Mouse (Mus musculus) hindbrain, postnatal 0 days (tissue): ENCODE data around the gene Vmn1r233. TPM values are rescaled to one million over a fixed set of nuclear protein-coding genes. Genes with fewer than 3 reads are reported as not detected.

Source experiments
- ATAC-seq: fragments of 200-750 bp; cut with Nextera tagmentation; 2 replicates; pipeline ENCODE4 v1.8.0; 2017; ENCODE audit warnings: mild to moderate bottlenecking, moderate TSS enrichment, moderate library complexity
- DNase-seq: peaks from one replicate; pipeline ENCODE4 v3.0.0-alpha.2; 2015; ENCODE audit warnings: low spot score
- H3K27ac ChIP-seq: fragments of 300-500 bp; sonication (generic); 2 replicates; pipeline ENCODE4 v1.5.1; 2014; ENCODE audit warnings: mild to moderate bottlenecking
- H3K27me3 ChIP-seq: fragments of 300-500 bp; sonication (generic); 2 replicates; pipeline ENCODE4 v1.6.1; 2014; ENCODE audit warnings: low read length, mixed read lengths; ENCODE audit not compliant: insufficient read depth
- H3K36me3 ChIP-seq: fragments of 300-500 bp; sonication (generic); 2 replicates; pipeline ENCODE4 v1.6.1; 2014; ENCODE audit warnings: low read length, mixed read lengths; ENCODE audit not compliant: insufficient read depth
- H3K4me1 ChIP-seq: fragments of 300-500 bp; sonication (generic); 2 replicates; pipeline ENCODE4 v1.6.1; 2014; ENCODE audit warnings: antibody characterized with exemption, low read length, mixed read lengths; ENCODE audit not compliant: insufficient read depth
- H3K4me2 ChIP-seq: fragments of 300-500 bp; sonication (generic); 2 replicates; pipeline ENCODE4 v1.6.1; 2014; ENCODE audit warnings: low read depth, mild to moderate bottlenecking, low read length, moderate library complexity, mixed read lengths
- H3K4me3 ChIP-seq: fragments of 300-500 bp; sonication (generic); 2 replicates; pipeline ENCODE4 v1.5.1; 2014; ENCODE audit warnings: low read length
- H3K9ac ChIP-seq: fragments of 300-500 bp; sonication (generic); replicated peaks from 2 replicates; pipeline ENCODE4 v1.6.1; 2014; ENCODE audit warnings: mild to moderate bottlenecking, low read length, moderate library complexity, mixed read lengths
- H3K9me3 ChIP-seq: fragments of 300-500 bp; sonication (generic); 2 replicates; pipeline ENCODE4 v1.6.1; 2016; ENCODE audit warnings: low read length, mixed read lengths
- CTCF ChIP-seq: IDR thresholded peaks from 2 replicates; pipeline ENCODE4 v1.5.1; 2016; ENCODE audit warnings: antibody characterized with exemption, control low read depth, low read depth
- WGBS: fragments of 180-500 bp; shearing (Covaris S2); extraction: QIAGEN DNeasy Blood & Tissue Kit; methylation state at CpG from one replicate; pipeline ENCODE4 v1.1.7; 2014; 5-methylcytosine and 5-hydroxymethylcytosine counted together
- polyA plus RNA-seq: library from polyadenylated mRNA; unstranded; fragments of >200 nt; fragmentation: Nextera tagmentation; extraction: Ambion mirVana; gene quantifications from 2 replicates; pipeline ENCODE4 v1.2.1, GENCODE M21; 2015
- total RNA-seq: library from RNA; depleted of rRNA; stranded (reverse); fragments of >200 nt; gene quantifications from 2 replicates; pipeline ENCODE4 v1.2.3, GENCODE M21; 2014; rRNA removed

The Vmn1r233 gene
- not detected in 2 replicates for total RNA-seq
- polyA plus RNA-seq: not detected in 2 replicates

GRCm38 (mm10) chr17:20996364-20996763 is at the start of gene Vmn1r233:
Gene Vmn1r233 (minus strand): TSS chr17:20996464.
- DNase-seq: no peak

GRCm38 (mm10) chr17:21018410-21019080 is 22.3 kb upstream of the Vmn1r233 start:
- no peak overlapping the region for H3K4me3 ChIP-seq
- no peak overlapping the region for H3K4me2 ChIP-seq
- H3K27me3 ChIP-seq: no peaks in the 10 kb centered on the region
- H3K9ac ChIP-seq: no peak overlapping the region
- TF ChIP-seq CTCF: no peak
- ATAC-seq: no peak
- H3K27ac ChIP-seq: no peak overlapping the region
- H3K9me3 ChIP-seq: no peaks in the 10 kb centered on the region
- peaks cover 33% of the 10 kb centered on the region for H3K36me3 ChIP-seq
- DNase-seq: no peak
- H3K4me1 ChIP-seq: no peaks in the 10 kb centered on the region
- 95% methylated on average over 1 of the region's 1 CpGs for WGBS

More at GRCm38 (mm10) chr17:20996364-20996763, at the start of gene Vmn1r233:
- no peaks in the 10 kb centered on the region for H3K4me1 ChIP-seq
- H3K27me3 ChIP-seq: no peaks in the 10 kb centered on the region
- ATAC-seq: no peak
- no peak for TF ChIP-seq CTCF
- no peaks in the 10 kb centered on the region for H3K9me3 ChIP-seq
- H3K27ac ChIP-seq: no peak within 1 kb of the TSS
- no peaks in the 10 kb centered on the region for H3K36me3 ChIP-seq
- no peak within 1 kb of the TSS for H3K9ac ChIP-seq
- H3K4me3 ChIP-seq: no peak within 1 kb of the TSS
- no peak within 1 kb of the TSS for H3K4me2 ChIP-seq

GRCm38 (mm10) chr17:21009726-21010125 is 13.5 kb upstream of the Vmn1r233 start:
- Histone ChIP-seq H3K9me3 (no peaks in the 10 kb centered on the region), H3K4me3 (peak overlapping the region; percentile 80), H3K27me3 (no peaks in the 10 kb centered on the region), H3K4me2 (peak overlapping the region; percentile 86), H3K27ac (peak overlapping the region; percentile 95), H3K4me1 (peaks cover 11% of the 10 kb centered on the region), H3K9ac (peak overlapping the region; percentile 86), H3K36me3 (no peaks in the 10 kb centered on the region; the same call in 1 of the 2 replicates)
- ATAC-seq: no peak
- TF ChIP-seq CTCF: no peak
- no peak for DNase-seq
- 33% methylated on average over 1 of the region's 1 CpGs for WGBS

DNA sequence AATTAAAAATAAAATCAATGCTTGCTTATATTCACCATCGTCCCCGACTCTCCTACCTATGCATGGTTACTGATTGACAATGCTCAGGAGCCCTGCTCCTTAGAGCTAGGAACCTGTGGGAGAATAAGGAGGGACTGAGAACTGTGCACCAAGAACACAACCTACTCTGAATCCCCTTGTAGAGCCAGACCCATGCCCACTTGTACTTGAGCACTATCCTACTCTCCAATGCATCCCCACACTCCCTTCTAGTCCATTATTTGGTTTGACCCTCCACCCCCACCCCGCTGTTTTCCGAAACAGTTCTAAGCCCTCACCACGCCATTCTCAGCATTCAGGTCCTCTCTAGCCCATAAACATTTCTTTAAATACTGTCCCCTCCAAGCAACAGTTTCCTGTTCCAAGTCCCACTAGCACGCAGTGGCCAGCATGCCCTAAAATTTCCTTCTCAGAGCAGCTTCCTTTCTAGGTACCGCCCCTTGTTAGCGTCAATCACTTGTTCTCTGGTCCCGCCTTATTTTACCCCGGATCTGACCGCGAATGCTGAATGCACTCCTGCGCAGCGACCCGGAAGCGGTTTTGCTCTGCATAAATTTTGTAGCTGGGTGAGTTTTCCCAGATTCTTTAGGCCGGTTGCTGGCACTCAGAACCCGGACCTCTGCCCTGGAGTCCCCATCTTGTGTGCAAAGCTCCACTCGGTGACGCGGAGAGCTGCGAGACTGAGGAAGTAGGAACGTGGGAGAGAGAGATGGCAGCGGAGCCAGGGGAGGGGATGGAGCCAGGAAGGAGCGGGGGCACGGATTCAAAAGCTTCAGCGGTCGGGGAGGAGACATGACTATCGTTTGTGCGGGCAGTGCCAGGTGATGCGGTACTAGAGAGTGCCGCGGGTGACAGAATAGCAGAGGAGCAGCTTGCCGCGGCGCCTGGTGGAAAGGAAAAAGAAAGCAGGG is 12.4 kb upstream of the Vmn1r233 start, which contains the start of gene Zfp160:
Zfp160 (plus strand) TSS at position 522 of the 950 bp plus-strand sequence.
- H3K4me1 ChIP-seq: peaks cover 11% of the 10 kb centered on the region
- ATAC-seq: peak; percentile 98
- H3K36me3 ChIP-seq: no peaks in the 10 kb centered on the region; the same call in 1 of the 2 replicates
- no peaks in the 10 kb centered on the region for H3K9me3 ChIP-seq
- peak within 1 kb of the TSS; percentile 80 for H3K4me3 ChIP-seq
- 5% methylated on average over 36 of the region's 36 CpGs for WGBS
- peak within 1 kb of the TSS; percentile 86 for H3K4me2 ChIP-seq
- H3K9ac ChIP-seq: peak within 1 kb of the TSS; percentile 86
- DNase-seq: peak; percentile 96
- no peaks in the 10 kb centered on the region for H3K27me3 ChIP-seq
- H3K27ac ChIP-seq: peak within 1 kb of the TSS; percentile 95
- TF ChIP-seq CTCF: peak; percentile 45

- Histone ChIP-seq H3K36me3 (no peaks in the 10 kb centered on the region), H3K4me3 (no peak overlapping the region), H3K9me3 (no peaks in the 10 kb centered on the region), H3K4me2 (no peak overlapping the region), H3K27me3 (no peaks in the 10 kb centered on the region), H3K4me1 (no peaks in the 10 kb centered on the region), H3K27ac (no peak overlapping the region), H3K9ac (no peak overlapping the region)
- no peak for ATAC-seq
- WGBS: 71% methylated on average over 2 of the region's 2 CpGs
- no peak for TF ChIP-seq CTCF
- no peak for DNase-seq
These were observed 2.5 kb downstream of the Vmn1r233 start for GRCm38 (mm10) chr17:20993716-20994115.

DNA sequence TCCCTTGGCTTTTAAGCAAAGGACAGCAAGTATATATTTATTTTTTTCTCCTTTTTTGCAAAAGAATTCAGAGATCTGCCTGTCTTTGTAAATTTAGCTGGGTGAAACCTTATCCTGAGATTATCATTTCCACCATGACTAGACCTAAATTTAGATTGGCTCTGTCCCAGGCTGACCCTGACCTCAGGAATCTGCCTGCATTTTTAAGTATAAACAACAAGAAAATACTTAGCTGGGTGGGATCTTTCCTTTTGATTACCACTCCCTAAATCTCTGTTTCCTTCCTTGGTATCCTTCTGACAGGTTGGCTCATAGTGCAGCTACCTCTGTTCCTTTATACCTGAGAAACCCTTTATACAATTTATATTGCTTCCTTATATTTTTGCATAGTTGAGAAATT is 29.6 kb downstream of the Vmn1r233 start:
- no peak overlapping the region for H3K27ac ChIP-seq
- ATAC-seq (no peak), DNase-seq (no peak)
- no peak for TF ChIP-seq CTCF
- H3K36me3 ChIP-seq: peaks cover 66% of the 10 kb centered on the region
- no peak overlapping the region for H3K4me3 ChIP-seq
- no peak overlapping the region for H3K4me2 ChIP-seq
- no peak overlapping the region for H3K9ac ChIP-seq
- H3K9me3 ChIP-seq: no peaks in the 10 kb centered on the region
- H3K4me1 ChIP-seq: no peaks in the 10 kb centered on the region
- H3K27me3 ChIP-seq: no peaks in the 10 kb centered on the region
